Mouse (Mus musculus): ENCODE measurements around the gene Rgl1. TPM values are rescaled to one million over a fixed set of nuclear protein-coding genes. Genes with fewer than 3 reads are reported as not detected.

The Rgl1 gene
- polyA plus RNA-seq, 1 experiment from 2014 or later, result 63.6 TPM

- peak overlapping the region; percentile 42 for H3K4me2 ChIP-seq
- no peak overlapping the region for H3K9ac ChIP-seq
- 19% methylated on average over 9 of the region's 9 CpGs for WGBS
Observed at GRCm38 (mm10) chr1:152589331-152589935, 176.7 kb downstream of the Rgl1 start.

GRCm38 (mm10) chr1:152587431-152587830 is 178.7 kb downstream of the Rgl1 start:
- Histone ChIP-seq H3K9ac (no peak overlapping the region), H3K4me3 (replicated peaks) (no peak overlapping the region), H3K36me3 (peaks cover 10% of the 10 kb centered on the region), H3K27ac (no peak overlapping the region; the same call in 1 of the 2 replicates), H3K9me3 (replicated peaks) (no peaks in the 10 kb centered on the region), H3K4me1 (peaks cover 35% of the 10 kb centered on the region), H3K4me2 (no peak overlapping the region), H3K27me3 (no peaks in the 10 kb centered on the region)
- no peak for ATAC-seq (replicated peaks; ENCODE audit: low FRiP score)
- 74% methylated on average over 3 of the region's 3 CpGs for WGBS

More at GRCm38 (mm10) chr1:152589331-152589935, 176.7 kb downstream of the Rgl1 start:
- H3K4me1 ChIP-seq, result peaks cover 38% of the 10 kb centered on the region
- H3K27me3 ChIP-seq, result no peaks in the 10 kb centered on the region
- no peaks in the 10 kb centered on the region for H3K9me3 ChIP-seq (replicated peaks)
- no peak for ATAC-seq (replicated peaks; ENCODE audit: low FRiP score)
- peak overlapping the region; percentile 74 for H3K27ac ChIP-seq
- peaks cover 16% of the 10 kb centered on the region for H3K36me3 ChIP-seq
- H3K4me3 ChIP-seq (replicated peaks), result no peak overlapping the region

GRCm38 (mm10) chr1:152585385-152585984 is 180.7 kb downstream of the Rgl1 start:
- ATAC-seq (replicated peaks; ENCODE audit: low FRiP score), result no peak
- H3K27ac ChIP-seq, result no peak overlapping the region
- H3K27me3 ChIP-seq, result no peaks in the 10 kb centered on the region
- H3K9ac ChIP-seq, result no peak overlapping the region
- no peak overlapping the region for H3K4me3 ChIP-seq (replicated peaks)
- peaks cover 42% of the 10 kb centered on the region for H3K4me1 ChIP-seq
- H3K4me2 ChIP-seq, result no peak overlapping the region
- WGBS, result 69% methylated on average over 7 of the region's 7 CpGs
- H3K36me3 ChIP-seq, result peaks cover 8% of the 10 kb centered on the region
- H3K9me3 ChIP-seq (replicated peaks), result no peaks in the 10 kb centered on the region

GRCm38 (mm10) chr1:152584933-152585332 is 181.2 kb downstream of the Rgl1 start:
- Histone ChIP-seq H3K9me3 (replicated peaks) (no peaks in the 10 kb centered on the region), H3K4me2 (no peak overlapping the region), H3K36me3 (peaks cover 8% of the 10 kb centered on the region), H3K4me1 (peaks cover 40% of the 10 kb centered on the region), H3K27me3 (no peaks in the 10 kb centered on the region), H3K9ac (no peak overlapping the region), H3K4me3 (replicated peaks) (no peak overlapping the region), H3K27ac (no peak overlapping the region)
- no peak for ATAC-seq (replicated peaks; ENCODE audit: low FRiP score)
- 69% methylated on average over 8 of the region's 8 CpGs for WGBS

GRCm38 (mm10) chr1:152581127-152581905 is 184.8 kb downstream of the Rgl1 start:
- ATAC-seq (replicated peaks; ENCODE audit: low FRiP score), result no peak
- Histone ChIP-seq H3K36me3 (peaks cover 4% of the 10 kb centered on the region), H3K9ac (no peak overlapping the region), H3K27ac (peak overlapping the region; percentile 37; the same call in 1 of the 2 replicates), H3K4me3 (replicated peaks) (no peak overlapping the region), H3K27me3 (no peaks in the 10 kb centered on the region), H3K9me3 (replicated peaks) (no peaks in the 10 kb centered on the region), H3K4me2 (no peak overlapping the region), H3K4me1 (peaks cover 57% of the 10 kb centered on the region)
- 66% methylated on average over 13 of the region's 13 CpGs for WGBS

GRCm38 (mm10) chr1:152578944-152579343 is 187.2 kb downstream of the Rgl1 start:
- no peaks in the 10 kb centered on the region for H3K36me3 ChIP-seq
- WGBS, result 63% methylated on average over 5 of the region's 5 CpGs
- no peaks in the 10 kb centered on the region for H3K27me3 ChIP-seq
- H3K9me3 ChIP-seq (replicated peaks), result no peaks in the 10 kb centered on the region
- no peak overlapping the region for H3K4me2 ChIP-seq
- H3K4me3 ChIP-seq (replicated peaks), result no peak overlapping the region
- H3K27ac ChIP-seq, result 0 out of 2 replicates have a peak overlapping the region, but pooled peaks have one; percentile 15
- peaks cover 67% of the 10 kb centered on the region for H3K4me1 ChIP-seq
- ATAC-seq (replicated peaks; ENCODE audit: low FRiP score), result no peak
- no peak overlapping the region for H3K9ac ChIP-seq

- no peaks in the 10 kb centered on the region for H3K36me3 ChIP-seq
- no peak overlapping the region for H3K4me3 ChIP-seq (replicated peaks)
- peak overlapping the region; percentile 15; the same call in 1 of the 2 replicates for H3K27ac ChIP-seq
- peaks cover 70% of the 10 kb centered on the region for H3K4me1 ChIP-seq
- H3K4me2 ChIP-seq, result no peak overlapping the region
- H3K9me3 ChIP-seq (replicated peaks), result no peaks in the 10 kb centered on the region
- no peaks in the 10 kb centered on the region for H3K27me3 ChIP-seq
- H3K9ac ChIP-seq, result no peak overlapping the region
- ATAC-seq (replicated peaks; ENCODE audit: low FRiP score), result no peak
- WGBS, result 56% methylated on average over 19 of the region's 19 CpGs
Observed at GRCm38 (mm10) chr1:152578108-152578721, 187.9 kb downstream of the Rgl1 start.

- H3K36me3 ChIP-seq, result 0 out of 2 replicates have a peak, but pooled peaks cover 2% of the 10 kb centered on the region
- H3K9me3 ChIP-seq (replicated peaks), result no peaks in the 10 kb centered on the region
- H3K4me3 ChIP-seq (replicated peaks), result no peak overlapping the region
- H3K4me1 ChIP-seq, result peaks cover 78% of the 10 kb centered on the region
- WGBS, result 21% methylated on average over 7 of the region's 7 CpGs
- H3K27me3 ChIP-seq, result no peaks in the 10 kb centered on the region
- no peak overlapping the region for H3K4me2 ChIP-seq
- no peak overlapping the region for H3K9ac ChIP-seq
- 0 out of 2 replicates have a peak, but pooled peaks have one; percentile 47 for ATAC-seq (replicated peaks; ENCODE audit: low FRiP score)
- peak overlapping the region; percentile 73 for H3K27ac ChIP-seq
Observed at GRCm38 (mm10) chr1:152576614-152577144, 189.5 kb downstream of the Rgl1 start.

GRCm38 (mm10) chr1:152575096-152575495 is 191.1 kb downstream of the Rgl1 start:
- WGBS, result 54% methylated on average over 5 of the region's 5 CpGs
- H3K9me3 ChIP-seq (replicated peaks), result no peaks in the 10 kb centered on the region

GRCm38 (mm10) chr1:152573470-152574059 is 192.6 kb downstream of the Rgl1 start:
- Histone ChIP-seq H3K27ac (peak overlapping the region; percentile 73), H3K4me1 (peaks cover 58% of the 10 kb centered on the region)
- WGBS, result 41% methylated on average over 8 of the region's 8 CpGs

More at GRCm38 (mm10) chr1:152575096-152575495, 191.1 kb downstream of the Rgl1 start:
- Histone ChIP-seq H3K4me2 (no peak overlapping the region), H3K27me3 (no peaks in the 10 kb centered on the region), H3K4me3 (replicated peaks) (no peak overlapping the region), H3K4me1 (peaks cover 66% of the 10 kb centered on the region), H3K9ac (no peak overlapping the region), H3K27ac (no peak overlapping the region), H3K36me3 (peaks cover 15% of the 10 kb centered on the region)
- ATAC-seq (replicated peaks; ENCODE audit: low FRiP score), result no peak

GRCm38 (mm10) chr1:152572755-152573469 is 193.2 kb downstream of the Rgl1 start:
- Histone ChIP-seq H3K9ac (no peak overlapping the region), H3K27me3 (no peaks in the 10 kb centered on the region)

More at GRCm38 (mm10) chr1:152573470-152574059, 192.6 kb downstream of the Rgl1 start:
- H3K27me3 ChIP-seq, result no peaks in the 10 kb centered on the region
- H3K9ac ChIP-seq, result no peak overlapping the region
- H3K36me3 ChIP-seq, result peaks cover 15% of the 10 kb centered on the region
- ATAC-seq (replicated peaks; ENCODE audit: low FRiP score), result peak; percentile 61
- no peak overlapping the region for H3K4me3 ChIP-seq (replicated peaks)
- H3K4me2 ChIP-seq, result no peak overlapping the region
- H3K9me3 ChIP-seq (replicated peaks), result no peaks in the 10 kb centered on the region

More at GRCm38 (mm10) chr1:152572755-152573469, 193.2 kb downstream of the Rgl1 start:
- WGBS, result 36% methylated on average over 7 of the region's 7 CpGs
- Histone ChIP-seq H3K4me2 (no peak overlapping the region), H3K9me3 (replicated peaks) (no peaks in the 10 kb centered on the region), H3K4me3 (replicated peaks) (no peak overlapping the region), H3K4me1 (peaks cover 55% of the 10 kb centered on the region), H3K27ac (peak overlapping the region; percentile 73), H3K36me3 (peaks cover 15% of the 10 kb centered on the region)
- ATAC-seq (replicated peaks; ENCODE audit: low FRiP score), result no peak

Measured in kidney, embryonic 15.5 days (tissue).